Mouse (Mus musculus) brain, adult 2 months (tissue): ENCODE data around the gene Disp3.

Source experiments
- DNase-seq: peaks from one replicate; pipeline ENCODE4 v3.0.0; 2011; ENCODE audit warnings: low read depth, low spot score

Gene Disp3

DNA sequence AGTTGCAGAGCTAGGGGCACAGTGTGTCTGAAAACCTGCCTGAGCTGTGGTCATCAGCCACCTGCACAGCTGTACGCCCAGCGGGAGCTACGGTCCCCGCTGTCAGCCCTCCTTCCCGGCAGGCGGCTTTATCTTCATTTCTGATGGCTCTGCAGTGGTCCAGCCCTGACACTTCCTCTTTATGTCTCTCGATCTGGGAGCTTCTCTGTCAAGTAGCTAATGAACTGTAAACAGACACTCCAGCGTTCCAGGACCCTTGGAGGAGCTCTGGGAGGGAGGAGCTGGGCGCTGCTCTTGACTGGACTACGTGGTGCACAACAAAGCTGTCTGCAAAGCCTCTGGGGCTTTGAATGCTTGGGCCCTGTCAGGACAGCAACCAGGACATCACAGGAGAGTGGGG is 67.1 kb downstream of the Disp3 start:
- DNase-seq, result no peak

DNA sequence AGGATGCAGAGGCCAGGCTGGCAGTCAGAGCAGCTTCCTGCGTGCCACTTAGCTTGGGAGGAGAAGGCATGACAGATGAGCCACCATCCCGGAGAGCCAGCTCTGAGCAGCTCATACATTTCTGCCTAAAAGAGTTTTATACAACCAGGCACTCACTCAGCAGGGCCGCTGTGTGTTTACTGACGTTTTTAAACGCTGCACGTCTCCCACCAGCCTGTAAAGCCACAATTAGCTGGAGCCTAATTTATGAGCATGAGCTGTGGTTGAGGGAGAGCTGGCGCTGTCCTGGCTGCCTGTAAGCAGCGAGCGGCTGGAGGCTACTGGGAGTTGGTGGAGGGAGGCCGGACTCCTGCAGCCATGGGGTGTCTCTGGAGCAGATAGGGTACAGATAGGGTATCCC is 69.5 kb downstream of the Disp3 start:
- DNase-seq, result peak; percentile 29

DNA sequence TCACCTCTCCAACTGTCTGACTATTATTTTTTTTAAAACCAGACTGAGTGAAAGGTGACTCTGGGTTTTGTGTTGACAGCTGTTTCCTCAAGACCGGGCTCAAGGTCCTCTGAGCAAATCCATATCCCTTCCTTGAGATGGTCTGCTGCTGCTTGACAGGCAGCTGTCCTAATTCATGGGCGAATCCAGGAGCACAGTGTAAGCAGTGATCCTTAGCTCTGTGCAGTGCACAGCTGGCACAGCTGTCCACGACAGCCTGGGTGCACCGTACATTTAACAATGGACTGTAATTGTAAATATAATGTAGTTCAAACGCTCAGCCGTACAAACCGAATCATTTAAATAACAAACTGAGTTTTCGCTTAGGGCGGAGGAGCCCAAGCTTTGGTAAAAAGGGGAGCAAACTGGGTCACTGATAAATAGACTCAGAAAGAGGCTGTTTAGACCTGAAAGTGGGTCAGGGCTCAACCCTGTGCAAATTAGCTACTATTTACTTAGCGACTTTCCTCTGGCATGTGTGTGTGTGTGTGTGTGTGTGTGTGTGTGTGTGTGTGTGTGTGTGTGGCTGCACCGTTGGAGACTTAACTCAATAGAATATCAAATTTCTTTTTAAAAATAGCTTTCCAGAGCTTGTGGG is 72.4 kb downstream of the Disp3 start:
- peak; percentile 27 for DNase-seq

DNA sequence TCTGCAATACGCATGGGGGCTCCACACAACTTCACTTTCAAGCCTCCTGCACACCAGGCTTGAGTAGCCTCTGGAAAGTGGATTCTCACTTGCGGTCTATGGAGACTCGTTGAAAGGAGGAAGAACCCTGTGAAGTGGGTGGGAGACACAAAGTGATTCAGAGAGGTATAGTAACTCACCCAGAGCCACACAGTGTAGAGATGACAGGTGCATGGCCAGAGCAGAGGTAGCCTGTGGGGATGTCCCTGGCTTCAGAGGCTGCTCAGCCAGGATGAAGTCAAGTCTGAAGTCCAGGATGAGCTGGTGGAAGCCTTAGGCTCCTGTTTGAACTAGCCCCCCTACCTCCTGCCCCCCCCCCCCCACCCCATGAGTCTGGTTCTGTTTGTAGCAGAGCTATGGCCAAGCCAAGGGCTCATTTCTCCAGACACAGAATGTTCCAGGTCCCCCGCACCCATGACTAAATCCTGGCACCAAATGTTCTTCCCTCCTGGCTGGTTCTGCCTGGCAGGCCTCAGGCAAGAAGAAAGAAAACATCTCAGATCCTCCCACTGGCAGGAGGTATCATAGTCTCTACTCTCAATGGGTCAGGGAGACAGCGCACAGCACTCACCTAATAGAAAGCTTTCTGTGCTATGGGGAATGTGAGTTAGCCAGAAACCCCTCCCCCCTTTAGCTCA is 73.2 kb downstream of the Disp3 start:
- peak; percentile 88 for DNase-seq

DNA sequence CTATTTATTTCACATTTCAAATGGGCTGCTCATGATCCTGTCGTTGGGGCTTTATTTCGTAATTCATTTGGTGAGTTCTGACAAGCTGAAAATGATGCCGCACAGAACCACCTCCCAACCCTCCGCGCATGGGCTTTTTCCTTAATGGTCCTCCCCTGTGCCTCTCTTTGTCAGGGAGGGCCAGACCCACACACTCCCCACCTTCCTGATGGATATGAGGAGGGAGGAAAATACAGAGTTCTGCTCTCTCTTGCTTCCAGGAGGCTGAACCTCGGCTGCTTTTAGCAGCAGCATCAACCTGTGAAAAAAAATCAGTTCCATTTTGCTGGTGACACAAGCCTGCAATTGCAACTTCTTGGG is 82.9 kb downstream of the Disp3 start:
- no peak for DNase-seq

DNA sequence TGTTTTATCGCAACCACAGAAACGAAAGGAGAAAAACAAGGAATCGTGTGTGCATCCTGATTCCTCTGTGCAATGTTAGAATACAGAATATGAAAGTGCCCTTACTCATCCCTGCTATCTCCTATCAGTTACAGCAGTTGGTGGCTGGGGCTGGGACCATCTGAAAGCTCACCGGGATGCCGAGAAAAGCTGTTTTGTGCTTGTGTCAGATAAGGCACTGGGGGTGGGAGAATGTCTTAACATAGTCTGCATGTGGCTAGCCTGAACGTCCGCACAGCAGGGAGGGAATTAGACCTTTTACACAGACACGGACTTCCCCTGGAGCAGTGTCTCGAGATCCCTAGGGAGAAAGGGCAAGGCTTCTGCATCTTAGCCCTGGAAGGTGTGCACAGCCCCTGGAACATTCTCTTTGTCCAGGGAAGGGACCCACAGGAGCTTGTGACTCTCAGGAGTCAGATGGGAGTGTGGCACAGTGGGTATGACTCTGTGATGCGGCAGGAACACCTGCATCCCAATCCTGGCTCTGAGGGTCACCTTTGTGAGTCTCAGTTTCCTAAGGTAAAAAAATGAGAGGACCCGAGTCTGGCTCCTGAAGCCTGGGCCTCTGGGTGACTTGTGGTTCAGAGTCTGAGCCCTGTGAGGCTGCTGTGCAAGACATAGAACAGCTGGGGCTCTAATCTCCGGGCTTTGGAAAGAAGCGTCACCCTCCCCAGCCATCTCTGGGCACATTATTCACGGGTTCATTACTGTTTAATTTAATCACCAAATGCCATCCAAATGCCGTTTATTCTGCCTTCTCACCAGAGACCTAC is 83.5 kb downstream of the Disp3 start:
- no peak for DNase-seq

DNA sequence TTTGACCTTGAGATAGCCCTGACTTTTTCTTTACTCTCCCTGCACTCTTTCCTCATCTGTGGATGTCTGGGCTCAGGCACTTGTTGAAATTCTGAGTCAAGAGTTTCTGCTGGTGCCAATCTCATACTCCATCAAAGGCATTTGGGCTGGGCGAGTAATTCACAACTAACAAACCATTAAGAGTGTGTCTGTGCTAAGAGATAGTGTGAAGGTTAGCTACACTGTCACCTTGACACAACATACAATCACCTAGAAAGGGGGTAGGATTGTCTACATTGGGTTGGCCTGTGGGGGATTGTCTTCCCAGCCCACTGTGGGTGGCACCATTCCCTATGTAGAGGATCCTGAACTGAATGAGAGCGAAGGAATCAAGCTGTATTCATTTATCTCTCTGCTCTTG is 84.2 kb downstream of the Disp3 start:
- DNase-seq, result no peak

DNA sequence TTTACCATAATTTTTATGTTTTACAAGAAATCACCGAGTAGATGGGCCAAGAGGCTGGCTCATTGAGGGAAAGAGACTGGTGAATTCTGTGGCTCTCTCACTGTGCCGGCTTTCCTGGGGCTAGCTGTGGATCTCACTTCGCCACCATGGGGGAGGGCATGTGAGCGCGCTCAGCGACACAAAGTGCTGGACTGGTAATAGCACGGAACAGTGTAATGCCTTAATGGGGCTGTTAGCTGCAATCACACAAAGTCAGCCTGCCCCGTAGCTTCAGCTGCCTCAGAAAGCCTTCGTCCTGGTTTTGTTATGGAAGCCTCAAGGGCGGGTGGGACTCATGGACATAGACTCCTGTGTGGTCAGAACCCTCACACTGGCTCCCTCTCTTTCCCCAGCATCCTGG is 89.0 kb downstream of the Disp3 start:
- peak; percentile 20 for DNase-seq

DNA sequence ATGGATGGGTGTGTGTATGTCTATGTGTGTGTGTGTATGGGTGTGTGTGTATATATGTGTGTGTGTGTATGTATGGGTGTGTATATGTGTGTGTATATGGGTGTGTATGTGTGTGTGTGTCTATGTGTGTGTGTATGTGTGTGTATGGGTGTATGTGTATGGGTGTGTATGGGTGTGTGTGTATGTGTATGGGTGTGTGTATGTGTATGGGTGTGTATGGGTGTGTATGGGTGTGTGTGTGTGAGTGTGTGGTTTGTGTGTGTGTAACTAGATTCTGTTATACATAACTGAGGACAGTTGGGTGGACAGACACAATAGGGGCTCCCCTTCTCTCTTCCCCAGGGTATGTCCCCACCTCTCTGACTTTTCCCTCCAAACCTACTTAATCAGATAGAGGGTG is 93.4 kb downstream of the Disp3 start:
- DNase-seq, result no peak

DNA sequence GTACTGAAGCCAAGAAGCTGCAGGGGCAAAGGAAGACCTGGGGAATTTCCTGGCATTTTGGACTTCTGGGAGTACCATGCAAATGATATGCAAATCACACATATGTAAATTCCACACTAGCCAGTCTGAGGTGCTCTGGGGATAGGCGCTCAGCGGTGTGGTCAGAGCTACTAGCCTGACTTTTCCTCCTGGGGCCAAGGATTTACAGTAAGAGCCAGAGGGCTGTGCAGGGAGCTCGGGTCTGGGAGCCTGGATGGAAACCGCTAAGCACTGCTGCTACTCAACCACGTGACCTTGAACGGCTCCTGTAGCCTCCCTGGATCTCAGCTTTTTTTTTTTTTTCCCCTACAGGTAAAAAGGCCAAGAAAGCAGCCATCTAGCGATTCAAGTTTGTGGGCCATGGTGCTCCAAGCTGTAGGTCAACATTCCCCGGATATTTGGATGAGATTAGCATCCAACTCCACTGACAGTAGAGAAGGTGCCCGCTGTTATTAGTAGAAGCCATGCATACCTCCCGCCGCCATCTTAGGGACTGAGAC is 95.0 kb downstream of the Disp3 start:
- no peak for DNase-seq
